Mouse (Mus musculus) olfactory bulb, adult 2 months (tissue): Measurements from ENCODE around the gene Rbfox2. TPM values are rescaled to one million over a fixed set of nuclear protein-coding genes. Genes with fewer than 3 reads are reported as not detected.
"Not testable (repeated sequence)": the region's sequence is repeated elsewhere in the genome, so short reads cannot be mapped to it uniquely, and the experiment has no call there.

Experiments
- H3K27ac ChIP-seq: fragments of 200-500 bp; 2 replicates; pipeline ENCODE4 v1.5.1; 2012; ENCODE audit warnings: low read depth, low read length; ENCODE audit not compliant: insufficient read depth
- H3K4me1 ChIP-seq: fragments of 200-500 bp; 2 replicates; pipeline ENCODE4 v1.6.1; 2012; ENCODE audit warnings: low read length; ENCODE audit not compliant: control insufficient read depth, insufficient read depth
- H3K4me3 ChIP-seq: fragments of 200-500 bp; 2 replicates; pipeline ENCODE4 v1.5.1; 2012; ENCODE audit warnings: mild to moderate bottlenecking, low read depth, low read length, moderate library complexity; ENCODE audit not compliant: insufficient read depth
- CTCF ChIP-seq: fragments of 200-500 bp; IDR thresholded peaks from 2 replicates; pipeline ENCODE4 v1.5.1; 2012; ENCODE audit warnings: low read depth, mild to moderate bottlenecking, low read length, moderate library complexity; ENCODE audit not compliant: insufficient read depth
- POLR2A ChIP-seq: fragments of 200-500 bp; IDR thresholded peaks from 2 replicates; pipeline ENCODE4 v1.6.1; 2012; ENCODE audit warnings: mild to moderate bottlenecking, low read depth, low read length, moderate library complexity; ENCODE audit not compliant: insufficient read depth
- WGBS: fragments of 180-500 bp; shearing (Covaris S2); methylation state at CpG from one replicate; pipeline ENCODE4 v1.1.7; 2018; 5-methylcytosine and 5-hydroxymethylcytosine counted together
- polyA plus RNA-seq: library from polyadenylated mRNA; stranded (reverse); fragments of >200 nt; gene quantifications from 2 replicates; pipeline ENCODE4 v1.2.4, GENCODE M21; 2012; ENCODE audit warnings: low replicate concordance; ENCODE audit not compliant: missing spikeins, insufficient read depth, insufficient read length

Gene Rbfox2
- polyA plus RNA-seq, 1 experiment: 46.1 TPM

- WGBS: 74% methylated on average over 7 of the region's 7 CpGs
- Histone ChIP-seq H3K4me1 (0 out of 2 replicates have a peak, but pooled peaks cover 2% of the 10 kb centered on the region), H3K27ac (no peak overlapping the region), H3K4me3 (no peak overlapping the region)
- TF ChIP-seq CTCF (no peak), POLR2A (no peak)
Observed at GRCm38 (mm10) chr15:77291471-77291870, 15.3 kb downstream of the Rbfox2 start.

GRCm38 (mm10) chr15:77290352-77290751 is 16.5 kb downstream of the Rbfox2 start:
- TF ChIP-seq POLR2A (no peak), CTCF (no peak)
- 78% methylated on average over 2 of the region's 2 CpGs for WGBS
- H3K4me3 ChIP-seq: no peak overlapping the region
- 0 out of 2 replicates have a peak, but pooled peaks cover 2% of the 10 kb centered on the region for H3K4me1 ChIP-seq
- no peak overlapping the region for H3K27ac ChIP-seq

- H3K27ac ChIP-seq: no peak overlapping the region
- no peak overlapping the region for H3K4me3 ChIP-seq
- TF ChIP-seq CTCF (no peak), POLR2A (no peak)
- peaks cover 10% of the 10 kb centered on the region for H3K4me1 ChIP-seq
- 94% methylated on average over 1 of the region's 1 CpGs for WGBS
Observed at GRCm38 (mm10) chr15:77280130-77280529, 26.7 kb downstream of the Rbfox2 start.

- Histone ChIP-seq H3K4me1 (peaks cover 10% of the 10 kb centered on the region), H3K27ac (peak overlapping the region; percentile 47; the same call in 1 of the 2 replicates), H3K4me3 (no peak overlapping the region)
- TF ChIP-seq CTCF (no peak), POLR2A (no peak)
- 33% methylated on average over 5 of the region's 5 CpGs for WGBS
Observed at GRCm38 (mm10) chr15:77278825-77279224, 28.0 kb downstream of the Rbfox2 start.

GRCm38 (mm10) chr15:77276838-77277725 is 29.7 kb downstream of the Rbfox2 start:
- Histone ChIP-seq H3K27ac (no peak overlapping the region), H3K4me3 (no peak overlapping the region), H3K4me1 (peaks cover 12% of the 10 kb centered on the region)
- 70% methylated on average over 3 of the region's 3 CpGs for WGBS
- TF ChIP-seq POLR2A (no peak), CTCF (no peak)

GRCm38 (mm10) chr15:77276300-77276699 is 30.5 kb downstream of the Rbfox2 start:
- WGBS: 33% methylated on average over 1 of the region's 1 CpGs
- peaks cover 12% of the 10 kb centered on the region for H3K4me1 ChIP-seq
- no peak overlapping the region for H3K27ac ChIP-seq
- TF ChIP-seq POLR2A: no peak
- no peak overlapping the region for H3K4me3 ChIP-seq

- Histone ChIP-seq H3K4me1 (peaks cover 12% of the 10 kb centered on the region), H3K4me3 (no peak overlapping the region), H3K27ac (0 out of 2 replicates have a peak overlapping the region, but pooled peaks have one; percentile 10)
- 60% methylated on average over 2 of the region's 2 CpGs for WGBS
- TF ChIP-seq POLR2A: no peak
- TF ChIP-seq CTCF: no peak
Observed at GRCm38 (mm10) chr15:77275572-77275971, 31.2 kb downstream of the Rbfox2 start.

- WGBS: 57% methylated on average over 6 of the region's 6 CpGs
- TF ChIP-seq POLR2A (no peak), CTCF (no peak)
- Histone ChIP-seq H3K4me1 (peaks cover 9% of the 10 kb centered on the region), H3K27ac (peak overlapping the region; percentile 64), H3K4me3 (no peak overlapping the region)
Observed at GRCm38 (mm10) chr15:77273947-77274346, 32.9 kb downstream of the Rbfox2 start.

- Histone ChIP-seq H3K27ac (no peak overlapping the region), H3K4me3 (no peak overlapping the region), H3K4me1 (peaks cover 16% of the 10 kb centered on the region)
- TF ChIP-seq CTCF (no peak), POLR2A (no peak)
- 89% methylated on average over 5 of the region's 5 CpGs for WGBS
Observed at GRCm38 (mm10) chr15:77271285-77271684, 35.5 kb downstream of the Rbfox2 start.

GRCm38 (mm10) chr15:77269496-77269895 is 37.3 kb downstream of the Rbfox2 start:
- 74% methylated on average over 1 of the region's 1 CpGs for WGBS
- H3K27ac ChIP-seq, H3K4me3 ChIP-seq: not testable (repeated sequence)
- peaks cover 16% of the 10 kb centered on the region for H3K4me1 ChIP-seq
